Mouse (Mus musculus) kidney, adult 11 months (tissue): ENCODE measurements around the gene 1700092M07Rik.
"Not testable (repeated sequence)": the region's sequence is repeated elsewhere in the genome, so short reads cannot be mapped to it uniquely, and the experiment has no call there.

Experiments
- DNase-seq: peaks from one replicate; pipeline ENCODE4 v3.0.0; 2022

The 1700092M07Rik gene

DNA sequence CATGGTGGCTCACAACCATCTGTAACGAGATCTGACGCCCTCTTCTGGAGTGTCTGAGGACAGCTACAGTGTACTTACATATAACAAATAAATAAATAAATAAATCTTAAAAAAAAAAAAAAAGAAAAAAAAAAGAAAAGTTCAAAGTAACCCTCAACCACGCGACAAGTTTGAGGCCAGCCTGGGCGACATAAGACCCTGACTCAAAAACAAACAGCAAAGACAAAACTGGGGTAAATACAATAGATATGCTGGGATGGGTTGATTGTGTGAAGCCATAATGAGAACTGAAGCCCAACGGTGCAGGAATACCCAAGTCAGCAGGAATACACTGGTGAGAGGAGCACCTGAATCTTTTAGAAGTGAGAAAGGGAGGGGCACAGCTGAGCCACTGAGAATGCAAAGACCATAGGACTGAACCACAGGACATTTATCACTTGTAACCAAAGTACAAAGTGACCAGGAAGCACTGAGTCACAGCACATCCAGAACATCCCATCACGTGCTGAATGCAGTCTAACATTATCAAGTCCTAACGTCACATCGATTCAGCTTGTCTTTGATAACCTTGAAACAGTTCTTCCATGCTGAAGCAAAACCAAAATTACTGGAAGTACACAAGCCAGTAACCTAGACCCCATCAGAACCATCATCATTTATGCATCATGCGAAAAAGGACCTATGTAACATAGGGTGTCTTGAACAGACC lies 23.6 kb upstream of the 1700092M07Rik start:
- no peak for DNase-seq

DNA sequence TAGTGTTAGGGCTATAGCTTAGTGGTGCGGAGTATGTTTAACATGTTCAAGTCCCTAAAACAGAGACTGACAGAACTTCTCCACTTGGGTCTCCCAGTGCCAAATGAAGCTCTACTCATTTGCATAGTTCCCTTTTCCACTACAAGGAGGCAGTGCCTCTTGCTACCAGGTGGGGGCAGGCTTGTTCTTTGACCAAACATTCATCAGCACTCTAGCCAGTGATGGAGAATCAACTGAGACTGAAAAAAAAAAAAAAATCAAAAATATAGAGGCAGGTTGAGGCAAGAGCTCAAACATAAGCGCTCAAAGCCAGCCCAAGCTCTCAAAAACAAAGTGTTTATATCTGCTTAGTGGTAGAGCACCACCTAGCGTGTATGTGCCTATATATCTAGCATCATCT lies 22.2 kb upstream of the 1700092M07Rik start:
- peak; percentile 51 for DNase-seq

DNA sequence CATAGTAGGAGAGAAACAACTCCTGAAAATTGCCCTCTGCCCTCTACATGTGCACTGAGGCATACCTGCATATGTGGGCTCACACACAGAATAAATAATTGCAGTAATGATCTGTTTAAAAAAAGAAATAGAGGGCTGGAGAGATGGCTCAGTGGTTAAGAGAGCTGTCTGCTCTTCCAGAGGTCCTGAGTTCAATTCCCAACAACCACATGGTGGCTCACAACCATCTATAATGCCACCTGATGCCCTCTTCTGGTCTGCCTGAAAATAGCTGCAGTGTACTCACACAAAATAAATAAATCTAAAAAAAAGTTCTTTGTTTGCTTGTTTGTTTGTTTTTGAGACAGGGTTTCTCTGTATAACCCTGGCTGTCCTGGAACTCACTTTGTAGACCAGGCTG lies 21.5 kb upstream of the 1700092M07Rik start:
- DNase-seq = not testable (repeated sequence)

DNA sequence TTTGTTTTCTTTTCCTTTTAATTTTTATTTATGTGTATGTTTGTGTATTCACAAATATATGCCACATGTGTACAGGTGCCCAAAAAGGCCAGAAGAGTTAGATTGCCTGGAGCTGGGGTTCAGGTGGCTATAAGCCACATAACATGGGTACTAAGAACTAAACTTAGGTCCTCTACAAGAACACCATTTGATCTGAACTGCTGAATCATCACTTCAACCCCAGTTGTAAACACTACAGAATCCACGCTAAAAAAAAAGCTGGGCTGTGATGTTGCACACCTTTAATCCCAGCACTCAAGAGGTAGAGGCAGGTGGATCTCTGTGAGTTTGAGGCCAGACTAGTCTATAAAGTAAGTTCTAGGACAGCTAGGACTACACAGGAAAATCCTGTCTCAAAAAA lies 19.1 kb upstream of the 1700092M07Rik start:
- DNase-seq = no peak

DNA sequence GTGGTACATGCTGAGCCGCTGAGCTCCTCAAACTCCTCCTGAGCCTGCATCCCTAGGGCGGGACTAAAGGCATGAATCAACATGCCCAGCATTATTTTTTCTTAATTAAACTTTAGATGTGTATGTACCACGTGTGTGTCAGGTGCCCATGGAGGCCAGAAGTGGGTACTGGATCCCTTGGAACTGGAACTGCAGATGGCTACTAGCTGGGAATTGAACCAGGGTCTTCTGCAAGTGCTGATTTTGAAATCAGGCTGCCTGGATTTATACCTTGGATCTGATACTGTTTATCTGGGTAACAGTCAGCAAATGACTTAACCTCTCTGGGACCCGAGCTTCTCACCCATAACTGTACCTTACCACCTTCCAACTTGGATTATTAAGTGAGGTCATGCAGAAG lies 18.5 kb upstream of the 1700092M07Rik start:
- DNase-seq = no peak

DNA sequence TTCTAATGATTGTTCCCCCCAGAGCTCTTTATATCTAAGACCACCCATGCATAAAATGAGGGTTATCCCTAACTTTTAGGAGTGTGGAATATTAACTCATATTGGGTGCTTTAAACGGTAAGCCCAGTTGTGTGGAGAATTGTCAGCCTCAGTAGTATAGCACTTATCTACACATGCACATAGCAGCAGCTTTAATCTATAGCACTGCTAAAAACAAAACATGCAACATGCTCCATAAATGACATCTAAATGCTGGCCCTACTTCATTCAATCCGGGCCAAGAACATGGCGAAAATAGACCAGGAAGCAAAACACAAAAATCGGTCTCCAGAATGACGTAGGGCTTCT lies 18.0 kb upstream of the 1700092M07Rik start:
- DNase-seq = no peak

DNA sequence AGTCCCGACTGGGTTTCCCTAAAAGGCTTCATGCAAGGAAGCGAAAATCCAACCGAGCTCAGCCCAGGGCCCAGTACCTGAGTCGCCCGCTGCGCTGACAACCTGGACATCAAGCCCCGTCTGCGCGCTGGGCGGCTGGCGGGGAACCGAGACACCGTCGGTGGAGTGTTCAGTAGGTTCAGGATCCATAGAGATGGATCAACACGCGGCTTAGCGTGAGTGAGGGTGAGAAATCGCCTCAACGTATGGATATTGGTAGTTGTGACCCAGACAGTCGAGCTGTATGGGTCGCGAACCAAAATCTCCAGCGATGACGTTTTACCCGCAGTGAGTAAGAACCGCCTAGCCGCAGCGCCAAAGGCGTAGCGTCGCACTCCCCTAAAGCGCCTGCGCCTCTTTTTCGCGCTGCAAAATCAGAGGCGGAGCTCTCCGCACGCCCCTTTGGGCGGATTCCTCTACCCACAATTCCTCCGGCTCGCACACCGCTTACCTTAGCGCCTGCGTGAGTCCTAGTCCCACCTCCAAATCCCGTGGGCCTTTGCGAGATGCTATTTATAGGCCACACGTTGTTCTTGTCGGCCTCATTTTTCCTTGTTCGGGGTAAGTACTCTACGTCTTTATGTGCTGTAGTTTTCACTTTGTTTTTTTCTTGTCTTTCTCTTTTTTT lies 17.5 kb upstream of the 1700092M07Rik start, which contains the start of gene Slc3a2:
TSS of gene Slc3a2 (minus strand) at position 463 of the 667 bp plus-strand sequence.
- DNase-seq = peak; percentile 97

DNA sequence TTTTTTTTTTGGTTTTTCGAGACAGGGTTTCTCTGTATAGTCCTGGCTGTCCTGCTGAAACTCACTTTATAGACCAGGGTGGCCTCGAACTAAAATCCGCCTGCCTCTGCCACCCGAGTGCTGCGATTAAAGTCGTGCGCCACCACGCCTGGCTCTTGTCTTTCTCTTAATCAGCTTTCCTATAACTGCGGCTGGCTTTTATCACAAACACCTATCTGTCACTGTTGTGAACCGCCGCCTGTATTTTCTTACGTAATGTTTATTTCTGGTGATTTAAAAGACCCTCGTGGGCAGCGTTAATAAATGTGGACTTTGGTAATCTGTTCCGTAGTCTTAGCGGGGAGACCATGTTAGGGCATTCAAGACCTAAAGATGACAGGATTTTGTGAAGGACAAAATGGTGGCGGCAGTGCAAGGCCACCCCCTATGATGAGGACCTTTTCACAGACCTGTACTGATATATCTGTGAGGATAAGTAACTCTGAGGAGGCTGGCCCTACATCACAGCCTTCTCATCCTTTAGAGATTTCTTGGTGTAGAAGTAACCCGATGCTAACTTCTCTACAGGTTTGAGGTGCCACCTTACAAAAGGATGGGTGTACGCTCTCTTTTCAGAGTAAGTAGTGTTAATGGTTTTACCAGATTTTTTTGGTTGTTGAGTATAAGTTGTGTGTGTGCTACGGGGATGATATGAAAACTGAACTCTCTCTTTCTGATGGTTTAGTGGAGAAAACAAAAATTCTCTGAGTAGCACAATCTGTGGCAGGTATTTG lies 16.8 kb upstream of the 1700092M07Rik start:
- DNase-seq = no peak

DNA sequence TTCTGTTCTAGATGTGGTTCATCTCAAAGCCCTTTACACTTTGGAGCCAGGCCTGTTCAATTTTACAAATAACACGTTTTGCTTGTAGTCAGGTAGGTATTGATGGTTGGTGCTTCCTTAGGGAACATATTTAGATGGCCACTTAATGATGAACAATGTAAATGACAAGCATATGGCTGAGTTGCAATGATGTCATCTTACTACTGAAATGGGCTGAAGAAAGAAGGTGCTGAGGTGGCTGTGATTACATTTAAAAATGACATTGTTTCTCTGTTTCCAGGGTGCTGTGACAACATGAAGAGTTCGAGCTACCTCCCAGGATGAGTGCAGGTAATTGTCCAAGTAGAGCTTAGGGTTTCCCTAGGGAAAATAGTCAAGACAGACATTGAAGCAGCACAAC lies 16.1 kb upstream of the 1700092M07Rik start:
- no peak for DNase-seq

DNA sequence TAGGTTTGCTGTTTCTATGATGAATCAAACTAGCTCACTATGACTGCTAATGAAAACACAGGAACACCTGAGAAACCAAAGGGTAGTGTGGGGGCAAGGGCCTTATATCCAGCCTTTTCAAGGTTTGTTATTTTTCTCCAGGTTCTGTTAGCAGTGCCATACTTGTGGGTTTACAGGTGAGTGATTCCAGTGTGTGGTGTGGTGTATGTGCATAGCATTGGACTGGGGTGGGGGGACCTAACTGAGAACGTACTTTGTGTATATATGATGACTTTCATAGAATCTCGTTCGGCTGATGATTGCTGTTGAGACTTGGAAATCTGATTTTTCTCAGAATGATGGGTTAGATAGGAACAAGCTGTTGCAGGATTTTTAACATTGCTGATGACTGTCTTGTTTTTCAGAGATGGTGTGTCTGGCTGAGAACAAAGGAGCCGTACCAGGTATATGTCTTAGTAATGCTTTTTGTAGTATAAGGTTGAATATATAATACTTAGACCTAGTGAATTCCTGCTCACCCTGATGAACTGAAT lies 15.4 kb upstream of the 1700092M07Rik start:
- DNase-seq = no peak

DNA sequence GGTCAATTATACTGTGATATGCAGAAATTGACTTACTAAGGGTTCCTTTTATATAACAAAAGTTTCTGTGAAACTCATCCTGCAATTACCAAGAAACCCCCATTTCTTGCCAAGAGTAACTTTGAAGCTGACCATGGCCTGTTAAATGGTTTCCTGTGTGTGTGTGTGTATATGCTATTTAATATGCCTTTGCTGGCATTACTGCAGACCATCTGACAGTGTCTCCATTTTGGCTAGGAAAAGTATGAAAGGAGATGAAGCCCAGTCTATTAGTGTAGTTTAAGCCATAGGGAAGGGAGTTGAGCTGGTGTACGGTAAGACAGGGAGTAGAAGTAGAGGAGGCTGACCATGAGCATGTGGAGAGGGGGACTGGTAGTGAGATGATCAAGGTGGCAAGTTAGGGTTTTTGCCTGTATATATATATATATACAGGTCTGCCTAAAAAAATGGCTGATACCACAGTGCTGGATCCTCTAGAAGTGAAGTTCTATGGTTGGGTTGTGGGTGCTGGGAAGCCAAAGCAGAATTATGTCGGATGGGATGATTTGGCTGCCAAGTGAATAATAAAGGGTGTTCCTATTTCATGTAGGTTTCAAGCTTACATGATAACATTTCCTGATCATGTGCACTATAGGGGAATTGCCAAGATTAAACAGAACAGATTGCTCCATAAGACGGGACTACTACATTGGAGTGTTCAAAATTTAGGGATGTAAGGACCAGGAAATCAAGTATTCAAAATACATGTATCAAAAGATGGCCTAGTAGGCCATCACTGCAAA lies 13.7 kb upstream of the 1700092M07Rik start:
- DNase-seq = no peak

DNA sequence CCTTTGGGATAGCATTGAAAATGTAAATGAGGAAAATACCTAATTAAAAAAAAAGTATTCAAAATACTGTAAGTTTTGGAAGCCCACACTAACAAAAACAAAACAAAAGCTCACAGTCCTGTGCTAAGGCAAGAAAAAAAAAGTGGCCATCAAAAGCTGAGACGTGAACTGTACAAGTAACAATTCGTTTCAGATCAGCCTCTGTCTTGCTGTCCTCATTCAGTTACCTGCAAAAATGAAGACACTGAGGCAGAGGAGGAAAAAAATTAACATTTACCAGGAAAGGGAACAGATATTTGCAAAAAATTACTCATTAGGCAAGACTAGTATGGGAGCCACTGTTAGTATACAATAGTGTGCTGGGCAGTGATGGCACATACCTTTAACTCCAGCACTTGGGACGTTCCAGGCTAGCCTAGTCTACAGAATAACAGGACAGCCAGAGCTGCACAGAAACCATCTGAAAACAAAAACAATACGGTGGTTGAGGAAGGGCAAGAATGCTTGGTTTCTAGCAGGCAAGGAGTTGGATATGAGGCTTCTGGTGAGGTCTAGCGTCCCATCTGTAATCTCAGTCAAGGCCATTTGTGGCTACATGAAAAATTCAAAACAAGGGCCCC lies 12.9 kb upstream of the 1700092M07Rik start:
- DNase-seq = no peak

DNA sequence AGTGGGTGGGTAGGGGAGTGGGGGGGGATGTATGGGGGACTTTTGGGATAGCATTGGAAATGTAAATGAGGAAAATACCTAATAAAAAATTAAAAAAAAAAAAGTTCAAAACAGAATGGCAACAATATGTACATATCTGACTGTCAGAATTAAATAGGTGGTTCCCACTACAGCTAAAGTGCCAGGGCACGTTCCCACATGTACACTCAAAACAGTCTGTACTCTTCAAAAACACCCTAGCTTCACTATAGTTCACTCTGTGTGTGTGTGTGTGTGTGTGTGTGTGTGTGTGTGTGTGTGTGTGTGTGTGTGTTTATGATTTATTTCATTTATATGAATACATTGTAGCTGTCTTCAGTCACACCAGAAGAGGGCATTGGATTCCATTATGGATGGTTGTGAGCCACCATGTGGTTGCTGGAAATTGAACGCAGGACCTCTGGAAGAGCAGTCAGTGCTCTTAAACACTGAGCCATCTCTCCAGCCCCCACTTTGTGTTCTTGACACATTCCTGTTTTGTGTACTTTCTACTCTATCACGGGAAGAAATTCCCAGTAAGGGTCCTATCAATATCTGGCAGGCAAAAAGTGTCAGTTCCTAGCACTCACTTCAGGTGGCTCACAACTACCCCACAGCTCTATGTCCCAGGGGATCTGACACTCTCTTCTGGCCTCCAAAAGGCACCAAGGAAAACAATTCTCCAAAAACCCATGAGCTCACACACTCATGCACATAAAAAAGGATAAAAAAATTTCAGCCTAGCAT lies 12.0 kb upstream of the 1700092M07Rik start:
- not testable (repeated sequence) for DNase-seq

DNA sequence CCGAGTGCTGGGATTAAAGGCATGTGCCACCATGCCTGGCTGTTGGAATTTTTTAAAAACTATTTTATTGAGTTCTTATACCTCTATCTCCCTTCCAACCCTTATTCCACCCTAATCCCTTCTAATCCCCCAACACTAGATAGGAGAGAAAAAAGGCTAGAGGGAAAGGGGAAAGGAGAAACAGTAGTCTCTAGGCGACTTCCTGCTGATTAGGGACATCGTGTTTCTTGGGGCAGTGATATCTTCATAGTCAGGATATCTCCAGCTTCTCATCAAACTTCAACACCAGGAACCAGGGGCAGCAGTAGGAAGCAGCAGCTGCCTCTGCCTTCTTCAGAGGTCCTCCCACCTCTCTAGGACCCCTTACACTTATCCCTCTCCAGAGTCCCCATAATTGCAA lies 6.2 kb upstream of the 1700092M07Rik start:
- no peak for DNase-seq

DNA sequence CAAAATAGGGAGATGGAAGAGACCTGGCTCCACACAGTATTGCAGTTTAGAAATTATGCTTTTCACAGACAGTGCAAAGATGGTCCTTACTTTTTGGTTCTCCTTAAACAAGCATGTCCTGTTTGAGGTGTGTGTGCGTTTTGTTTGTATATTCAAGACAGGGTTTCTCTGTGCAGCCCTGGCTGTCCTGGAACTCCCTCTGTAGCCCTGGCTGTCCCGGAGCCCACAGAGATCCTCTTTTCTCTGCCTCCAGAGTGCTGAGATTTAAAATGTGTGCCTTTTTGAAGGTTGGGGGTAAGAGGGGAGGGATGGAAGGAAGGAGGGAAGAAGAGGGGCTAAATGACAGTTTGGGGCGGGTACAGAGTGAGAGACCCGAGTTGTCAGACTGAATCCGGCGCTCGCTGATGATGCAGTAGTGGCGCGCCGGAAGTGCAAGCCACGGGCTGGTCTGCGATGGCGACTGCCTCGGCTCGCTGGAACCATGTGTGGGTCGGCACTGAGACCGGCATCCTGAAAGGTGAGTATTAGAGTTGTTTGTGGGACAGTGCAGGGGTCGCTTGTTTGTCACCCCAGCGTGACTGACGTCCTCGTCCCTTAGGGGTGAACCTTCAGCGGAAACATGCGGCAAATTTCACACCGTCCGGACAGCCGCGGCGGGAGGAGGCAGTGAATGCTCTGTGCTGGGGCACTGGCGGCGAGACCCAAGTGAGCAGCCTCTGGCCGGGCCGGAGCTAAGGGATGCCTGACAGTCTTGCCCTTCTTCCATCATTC lies 4.9 kb upstream of the 1700092M07Rik start, which contains the start of gene Wdr74:
TSS of gene Wdr74 (plus strand) at position 439 of the 771 bp plus-strand sequence.
- peak; percentile 85 for DNase-seq

DNA sequence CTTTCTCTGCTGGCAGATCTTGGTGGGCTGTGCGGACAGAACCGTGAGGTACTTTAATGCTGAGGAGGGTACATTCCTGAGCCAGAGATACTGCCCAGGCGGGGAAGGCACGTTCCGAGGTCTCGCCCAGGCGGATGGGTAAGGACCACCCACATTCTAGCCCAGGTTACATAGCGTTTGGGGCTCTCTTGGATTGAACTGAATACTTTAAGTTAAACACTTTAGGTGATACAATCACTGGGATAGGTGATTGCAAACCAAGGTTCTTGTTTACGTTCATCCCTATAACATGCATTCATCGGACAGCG lies 4.4 kb upstream of the 1700092M07Rik start:
- DNase-seq = no peak

DNA sequence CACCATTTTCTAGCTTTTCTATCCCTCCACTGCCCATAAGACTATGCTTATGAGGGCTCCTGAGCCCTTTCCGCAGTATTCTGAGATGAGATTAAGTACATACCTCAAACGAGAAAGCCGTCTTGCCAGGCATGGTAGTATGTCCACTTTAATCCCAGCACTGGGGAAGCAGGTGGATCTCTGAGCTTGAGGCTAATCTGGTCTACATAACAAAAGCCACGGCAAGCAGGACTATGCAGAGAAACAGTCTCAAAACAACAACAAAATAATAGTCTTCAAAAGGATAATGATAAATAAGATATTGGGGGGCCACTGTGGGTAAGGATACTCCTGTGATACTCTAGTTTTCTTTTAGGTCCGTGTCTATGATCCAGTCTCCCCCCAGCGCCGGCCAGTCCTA lies 1.6 kb upstream of the 1700092M07Rik start:
- no peak for DNase-seq

DNA sequence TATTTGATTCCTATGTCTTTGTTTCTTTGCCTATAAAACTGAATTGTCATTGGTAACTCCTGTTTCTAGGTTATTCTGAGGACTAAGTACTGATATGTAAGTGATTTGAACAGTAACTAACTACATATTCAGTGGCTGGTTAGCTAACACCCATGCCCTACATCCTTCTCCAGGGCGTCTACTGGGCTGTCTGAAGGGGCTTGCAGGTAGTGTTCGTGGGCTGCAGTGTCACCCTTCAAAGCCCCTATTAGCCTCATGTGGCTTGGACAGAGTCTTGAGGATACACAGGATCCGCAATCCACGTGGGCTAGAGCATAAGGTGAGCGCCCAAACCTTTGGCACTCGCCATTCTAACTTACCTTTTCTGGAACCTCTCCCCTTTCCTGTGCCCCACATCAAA lies 872 bp upstream of the 1700092M07Rik start:
- DNase-seq = no peak

DNA sequence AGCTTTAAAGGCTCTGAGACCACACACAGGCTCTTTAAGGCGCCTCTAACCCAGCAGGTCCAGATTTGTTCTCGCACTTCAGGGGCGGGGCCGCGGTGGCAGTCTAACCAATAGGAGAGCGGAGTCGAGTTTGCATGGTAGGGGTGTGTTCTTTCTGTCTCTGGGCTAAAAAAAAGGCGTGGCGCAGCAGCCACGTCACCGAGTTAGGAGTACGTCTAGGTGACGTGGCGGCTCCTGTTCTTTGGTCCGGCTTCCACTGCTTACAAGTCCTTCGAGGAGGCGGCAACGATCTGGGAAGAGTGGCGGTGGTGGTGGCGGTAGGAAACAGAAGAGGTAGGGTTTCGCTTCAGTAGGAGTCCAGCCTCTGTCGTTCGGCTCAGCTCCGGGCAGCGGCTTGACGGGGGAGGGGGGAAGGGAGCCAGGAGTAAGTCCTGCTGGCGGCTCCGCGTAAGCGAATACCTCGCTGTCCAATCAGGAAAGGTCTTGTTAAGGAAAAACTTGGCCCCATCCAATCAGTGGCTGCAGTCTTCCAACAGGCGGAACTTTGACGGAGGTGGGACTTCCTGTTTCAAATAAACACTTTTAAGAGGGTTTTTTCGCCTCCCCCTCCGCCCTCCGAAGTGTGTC lies 838 bp downstream of the 1700092M07Rik start, which contains the start of gene Stx5a:
TSS of gene Stx5a (plus strand) at position 171 of the 627 bp plus-strand sequence.
- DNase-seq = peak; percentile 98

DNA sequence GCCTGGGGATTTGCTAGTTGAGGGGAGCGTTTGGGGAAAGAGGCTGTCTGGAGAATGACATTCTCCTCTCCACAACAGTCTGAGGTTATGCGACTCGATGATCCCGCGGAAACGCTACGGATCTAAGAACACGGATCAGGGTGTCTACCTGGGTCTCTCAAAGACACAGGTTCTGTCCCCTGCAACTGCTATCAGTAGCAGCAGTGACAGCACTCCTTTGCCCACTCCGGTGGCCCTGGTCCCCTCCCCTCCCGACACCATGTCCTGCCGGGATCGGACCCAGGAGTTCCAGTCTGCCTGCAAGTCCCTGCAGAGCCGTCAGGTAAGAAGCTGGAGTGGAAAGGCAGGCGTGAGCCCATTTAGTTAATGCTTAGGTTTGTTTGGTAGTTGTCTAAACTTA lies 1.7 kb downstream of the 1700092M07Rik start:
- DNase-seq = no peak
